Mouse (Mus musculus): ENCODE data around the gene Pou2f3. TPM values are rescaled to one million over a fixed set of nuclear protein-coding genes. Genes with fewer than 3 reads are reported as not detected.

The Pou2f3 gene
- polyA plus RNA-seq, 2 experiments = not detected

GRCm38 (mm10) chr9:43116997-43117336 is 93.2 kb downstream of the Pou2f3 start:
- Histone ChIP-seq H3K4me2 (ENCODE audit: low read depth) (peak overlapping the region; percentile 82), H3K27me3 (ENCODE audit: control insufficient read depth, insufficient read depth, low read length) (peaks cover 44% of the 10 kb centered on the region), H3K36me3 (replicated peaks; ENCODE audit: control insufficient read depth, insufficient read depth, low read depth) (no peaks in the 10 kb centered on the region), H3K4me1 (replicated peaks; ENCODE audit: control insufficient read depth in 2 of 2, insufficient read depth in 2 of 2, low read length in 1 of 2) (peaks cover 21 to 22% of the 10 kb centered on the region in 2 experiments), H3K4me3 (ENCODE audit: insufficient read depth in 1 of 2, low read depth in 2 of 2, low read length in 2 of 2) (peak overlapping the region; percentile 60 to 61; a peak in 3 of 4 replicates), H3K9ac (replicated peaks) (peak overlapping the region; percentile 72), H3K9me3 (ENCODE audit: control insufficient read depth, low read length) (no peaks in the 10 kb centered on the region), H3K27ac (no peak overlapping the region; the same call in 1 of the 2 replicates)
- 59% methylated on average over 6 of the region's 6 CpGs for WGBS (ENCODE audit: insufficient replicate concordance)
- TF ChIP-seq CTCF (IDR thresholded peaks at IDR 0.05; ENCODE audit: low read depth) (no peak), EP300 (IDR thresholded peaks at IDR 0.05; ENCODE audit: low read depth) (no peak)
- no peak for ATAC-seq (ENCODE audit: insufficient read depth)
- DNase-seq (ENCODE audit: low read depth in 3 of 3, low spot score in 3 of 3) = no peak

GRCm38 (mm10) chr9:43116134-43116996 is 93.8 kb downstream of the Pou2f3 start, which contains the start of gene Tmem136:
Tmem136 (minus strand) TSS chr9:43116570.
- H3K4me1 ChIP-seq (replicated peaks; ENCODE audit: control insufficient read depth in 2 of 2, insufficient read depth in 2 of 2, low read length in 1 of 2) = peaks cover 21 to 22% of the 10 kb centered on the region in 2 experiments
- no peaks in the 10 kb centered on the region for H3K9me3 ChIP-seq (ENCODE audit: control insufficient read depth, low read length)
- H3K9ac ChIP-seq (replicated peaks) = peak within 1 kb of the TSS; percentile 72
- TF ChIP-seq EP300 (IDR thresholded peaks at IDR 0.05; ENCODE audit: low read depth) (peak; percentile 69), CTCF (IDR thresholded peaks at IDR 0.05; ENCODE audit: low read depth) (no peak)
- peaks cover 49% of the 10 kb centered on the region for H3K27me3 ChIP-seq (ENCODE audit: control insufficient read depth, insufficient read depth, low read length)
- H3K36me3 ChIP-seq (replicated peaks; ENCODE audit: control insufficient read depth, insufficient read depth, low read depth) = no peaks in the 10 kb centered on the region
- peak within 1 kb of the TSS; percentile 78 for H3K27ac ChIP-seq
- H3K4me2 ChIP-seq (ENCODE audit: low read depth) = peak within 1 kb of the TSS; percentile 82
- peak within 1 kb of the TSS; percentile 60 to 61 for H3K4me3 ChIP-seq (ENCODE audit: insufficient read depth in 1 of 2, low read depth in 2 of 2, low read length in 2 of 2)
- WGBS (ENCODE audit: insufficient replicate concordance) = 5% methylated on average over 55 of the region's 55 CpGs
- ATAC-seq (ENCODE audit: insufficient read depth) (peak; percentile 99), DNase-seq (ENCODE audit: low read depth in 3 of 3, low spot score in 3 of 3) (peak; percentile 83 to 87 (median 86))

- peak overlapping the region; percentile 72 for H3K9ac ChIP-seq (replicated peaks)
- DNase-seq (ENCODE audit: low read depth in 3 of 3, low spot score in 3 of 3) = no peak
- peak overlapping the region; percentile 60 to 61 for H3K4me3 ChIP-seq (ENCODE audit: insufficient read depth in 1 of 2, low read depth in 2 of 2, low read length in 2 of 2)
- peaks cover 21 to 22% of the 10 kb centered on the region in 2 experiments for H3K4me1 ChIP-seq (replicated peaks; ENCODE audit: control insufficient read depth in 2 of 2, insufficient read depth in 2 of 2, low read length in 1 of 2)
- H3K4me2 ChIP-seq (ENCODE audit: low read depth) = peak overlapping the region; percentile 82
- peak overlapping the region; percentile 78 for H3K27ac ChIP-seq
- 29% methylated on average over 12 of the region's 12 CpGs for WGBS (ENCODE audit: insufficient replicate concordance)
- ATAC-seq (ENCODE audit: insufficient read depth) = peak; percentile 10; the same call in 1 of the 2 replicates
- no peak for TF ChIP-seq EP300 (IDR thresholded peaks at IDR 0.05; ENCODE audit: low read depth)
- TF ChIP-seq CTCF (IDR thresholded peaks at IDR 0.05; ENCODE audit: low read depth) = no peak
- no peaks in the 10 kb centered on the region for H3K36me3 ChIP-seq (replicated peaks; ENCODE audit: control insufficient read depth, insufficient read depth, low read depth)
- H3K9me3 ChIP-seq (ENCODE audit: control insufficient read depth, low read length) = no peaks in the 10 kb centered on the region
- H3K27me3 ChIP-seq (ENCODE audit: control insufficient read depth, insufficient read depth, low read length) = peaks cover 52% of the 10 kb centered on the region
Observed at GRCm38 (mm10) chr9:43115431-43116133, 94.6 kb downstream of the Pou2f3 start.

GRCm38 (mm10) chr9:43114833-43115232 is 95.3 kb downstream of the Pou2f3 start:
- Histone ChIP-seq H3K4me2 (ENCODE audit: low read depth) (peak overlapping the region; percentile 82), H3K9ac (replicated peaks) (no peak overlapping the region), H3K36me3 (replicated peaks; ENCODE audit: control insufficient read depth, insufficient read depth, low read depth) (no peaks in the 10 kb centered on the region), H3K4me1 (replicated peaks; ENCODE audit: control insufficient read depth in 2 of 2, insufficient read depth in 2 of 2, low read length in 1 of 2) (peaks cover 21 to 22% of the 10 kb centered on the region in 2 experiments), H3K27ac (no peak overlapping the region), H3K27me3 (ENCODE audit: control insufficient read depth, insufficient read depth, low read length) (peaks cover 52% of the 10 kb centered on the region), H3K9me3 (ENCODE audit: control insufficient read depth, low read length) (no peaks in the 10 kb centered on the region), H3K4me3 (ENCODE audit: insufficient read depth in 1 of 2, low read depth in 2 of 2, low read length in 2 of 2) (no peak overlapping the region)
- WGBS (ENCODE audit: insufficient replicate concordance) = 79% methylated on average over 4 of the region's 4 CpGs
- TF ChIP-seq CTCF (IDR thresholded peaks at IDR 0.05; ENCODE audit: low read depth) (no peak), EP300 (IDR thresholded peaks at IDR 0.05; ENCODE audit: low read depth) (no peak)
- ATAC-seq (ENCODE audit: insufficient read depth) = no peak
- DNase-seq (ENCODE audit: low read depth in 3 of 3, low spot score in 3 of 3) = no peak

Data from liver, embryonic 14.5 days (tissue).